Comparison of ENCODE assay signal across 9 mouse cellular contexts in the genomic region with DNA sequence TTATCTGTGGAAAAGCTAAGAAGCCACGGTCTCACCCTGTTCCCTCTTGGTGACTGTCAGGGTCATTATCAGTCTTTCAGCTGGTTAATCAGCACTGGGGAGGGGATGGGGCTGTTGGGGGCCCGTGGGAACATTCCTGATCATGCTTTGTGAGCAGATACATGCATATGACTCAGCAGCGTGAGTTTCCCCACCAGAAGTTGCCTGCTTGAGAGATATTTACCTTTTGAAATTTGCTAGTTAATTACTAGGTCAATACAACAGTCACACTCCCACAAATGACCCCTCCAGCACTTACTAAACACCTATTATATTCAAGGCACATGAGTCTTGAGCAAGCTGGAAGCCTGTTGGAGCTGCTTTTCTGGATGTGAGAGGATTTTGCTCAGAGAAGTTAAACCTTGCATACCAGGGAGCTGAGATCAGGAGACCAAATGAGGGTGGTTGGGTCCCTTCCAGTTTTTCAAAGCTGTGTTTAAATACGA. TPM values are rescaled to one million over a fixed set of nuclear protein-coding genes. Genes with fewer than 3 reads are reported as not detected.
DNase-seq lines count a peak whose midpoint lies in the region; ATAC-seq and TF ChIP-seq lines count a peak whose summit lies in the region.
"Had no signal": no experiment of that assay in that cellular context is flagged by ENCODE, and none has a peak within 500 bp of the region (broad histone marks: within the 10 kb centered on the region; RNA-seq: fewer than 3 reads in every experiment).

No protein-coding gene starts in this region.

- no peak overlapping the region for H3K4me3 ChIP-seq in limb, embryonic 14.5 days (replicated peaks; ENCODE audit: low read length)
- no peak overlapping the region for H3K4me3 ChIP-seq in limb, embryonic 10.5 days
- H3K4me3 ChIP-seq: erythroblast, embryonic 14.5 days had no signal

- no peaks in the 10 kb centered on the region for H3K36me3 ChIP-seq in limb, embryonic 14.5 days (ENCODE audit: control insufficient read depth, insufficient read depth, low read length)
- H3K36me3 ChIP-seq in limb, embryonic 10.5 days: no peaks in the 10 kb centered on the region

- H3K9ac ChIP-seq in limb, embryonic 14.5 days (ENCODE audit: low read depth, low read length, severe bottlenecking): no peak overlapping the region

- TF ChIP-seq POLR2A in limb, embryonic 14.5 days (IDR thresholded peaks at IDR 0.05; ENCODE audit: borderline replicate concordance, extremely low read depth, insufficient read depth, insufficient read length): no peak

- no peaks in the 10 kb centered on the region for H3K27me3 ChIP-seq in limb, embryonic 14.5 days (ENCODE audit: control insufficient read depth, insufficient read depth, low read length)
- no peaks in the 10 kb centered on the region for H3K27me3 ChIP-seq in limb, embryonic 10.5 days (ENCODE audit: low read depth, poor library complexity, severe bottlenecking)

- ATAC-seq in limb, embryonic 14.5 days (ENCODE audit: low FRiP score, low read depth): no peak
- no peak for ATAC-seq in granulocyte monocyte progenitor cell, adult 5-6 weeks (replicated peaks; ENCODE audit: poor library complexity, severe bottlenecking)

- H3K27ac ChIP-seq in limb, embryonic 14.5 days (replicated peaks; ENCODE audit: low read depth, low read length): 0 out of 2 replicates have a peak overlapping the region, but pooled peaks have one; percentile 56
- no peak overlapping the region for H3K27ac ChIP-seq in limb, embryonic 10.5 days

- no peak overlapping the region for H3K4me2 ChIP-seq in limb, embryonic 14.5 days (replicated peaks; ENCODE audit: low read depth, low read length, severe bottlenecking)

- DNase-seq in limb, embryonic 14.5 days (ENCODE audit: low spot score): peak; percentile 49
- DNase-seq in limb, embryonic 10.5 days (ENCODE audit: low spot score): no peak
- DNase-seq in adrenal gland, postnatal 36 days: peak; percentile 18 to 41
- DNase-seq in kidney, adult 8-10 months: peak; percentile 22 to 68
- peak; percentile 49 for DNase-seq in lung, postnatal 25 days (ENCODE audit: low spot score)
- no peak for DNase-seq in MN1 (ENCODE audit: low spot score)
- no peak for DNase-seq in layer of hippocampus, adult 8-10 months (ENCODE audit: low spot score in 2 of 2)

- 0 out of 2 replicates have a peak, but pooled peaks cover 6% of the 10 kb centered on the region for H3K4me1 ChIP-seq in limb, embryonic 14.5 days (ENCODE audit: control insufficient read depth, insufficient read depth, low read length)
- peaks cover 22% of the 10 kb centered on the region for H3K4me1 ChIP-seq in limb, embryonic 10.5 days

- WGBS in limb, embryonic 14.5 days: 65% methylated on average over 4 of the region's 4 CpGs
- WGBS in limb, embryonic 10.5 days: 79% methylated on average over 4 of the region's 4 CpGs

- no peaks in the 10 kb centered on the region for H3K9me3 ChIP-seq in limb, embryonic 14.5 days (ENCODE audit: control insufficient read depth, low read length)
- no peaks in the 10 kb centered on the region for H3K9me3 ChIP-seq in limb, embryonic 10.5 days (replicated peaks)

RNA-seq across cellular contexts. Expression of gene Abcc1, which starts 11.5 kb away (rescaled TPM):
- 11.0 and 11.3 TPM in 2 replicates for polyA plus RNA-seq in limb, embryonic 14.5 days (2012; rRNA removed)
- 8.9 and 10.4 TPM in 2 replicates for polyA plus RNA-seq in limb, embryonic 14.5 days (2014; fragmentation: Nextera tagmentation; extraction: Ambion mirVana)
- 10.9 and 12.3 TPM in 2 replicates for polyA plus RNA-seq in limb, embryonic 10.5 days (2016; fragmentation: Nextera tagmentation; extraction: Ambion mirVana)
- 10 to 100 TPM; 20.1 to 20.7 TPM for total RNA-seq in adrenal gland, postnatal 36 days (2021)
- 10 to 100 TPM; 16.3 to 20.3 (median 19.2) TPM for total RNA-seq in layer of hippocampus, adult 8-10 months (2022)
- total RNA-seq in granulocyte monocyte progenitor cell, adult 5-6 weeks (2014; fragmentation: Nextera tagmentation): 51.0 and 80.1 TPM in 2 replicates
- 28.9 and 34.4 TPM in 2 replicates for total RNA-seq in granulocyte monocyte progenitor cell, adult 5-6 weeks (2017)

RNA-seq across cellular contexts. Expression of gene Fopnl, which starts 55.7 kb away (rescaled TPM):
- 65.2 and 79.4 TPM in 2 replicates for polyA plus RNA-seq in limb, embryonic 14.5 days (2012; rRNA removed)
- polyA plus RNA-seq in limb, embryonic 14.5 days (2014; fragmentation: Nextera tagmentation; extraction: Ambion mirVana): 143 and 161 TPM in 2 replicates
- 138 and 166 TPM in 2 replicates for polyA plus RNA-seq in limb, embryonic 10.5 days (2016; fragmentation: Nextera tagmentation; extraction: Ambion mirVana)
- total RNA-seq in adrenal gland, postnatal 36 days (2021): 10 to 100 TPM; 51.8 to 63.2 TPM
- total RNA-seq in layer of hippocampus, adult 8-10 months (2022): 10 to 100 TPM; 46.0 to 50.2 (median 48.7) TPM
- total RNA-seq in granulocyte monocyte progenitor cell, adult 5-6 weeks (2014; fragmentation: Nextera tagmentation): 37.5 and 42.9 TPM in 2 replicates
- 31.1 and 53.1 TPM in 2 replicates for total RNA-seq in granulocyte monocyte progenitor cell, adult 5-6 weeks (2017)

Comparison
In these comparisons a context has a peak if more than half of its experiments do, and no peak if none do; other contexts are left out.
1. DNase-seq: peak in limb, embryonic 14.5 days (single experiment), adrenal gland, postnatal 36 days (2 of 2), kidney, adult 8-10 months (2 of 2) and lung, postnatal 25 days (single experiment); none in limb, embryonic 10.5 days (single experiment), MN1 (single experiment) and layer of hippocampus, adult 8-10 months (0 of 2).